9 mouse cellular contexts compared by ENCODE assay signal in genomic region chr13:57857016-57857415, GRCm38 (mm10). TPM values are rescaled to one million over a fixed set of nuclear protein-coding genes. Genes with fewer than 3 reads are reported as not detected.
"Had no signal": no experiment of that assay in that cellular context is flagged by ENCODE, and none has a peak within 500 bp of the region (broad histone marks: within the 10 kb centered on the region; RNA-seq: fewer than 3 reads in every experiment).

No protein-coding gene starts in this region.

- DNase-seq: kidney, postnatal 25 days; layer of hippocampus, adult 9-11 months; layer of hippocampus, postnatal 36 days; liver; lung, adult 2 months; lung, postnatal 4 days; midbrain, embryonic 14.5 days had no signal

RNA-seq across cellular contexts. Expression of gene Spock1, which starts 51.1 kb away (rescaled TPM):
- total RNA-seq: megakaryocyte, adult 5-6 weeks; neutrophil, adult 5-6 weeks had no signal
